Mouse (Mus musculus): ENCODE results near the gene Rpl27a.

DNA sequence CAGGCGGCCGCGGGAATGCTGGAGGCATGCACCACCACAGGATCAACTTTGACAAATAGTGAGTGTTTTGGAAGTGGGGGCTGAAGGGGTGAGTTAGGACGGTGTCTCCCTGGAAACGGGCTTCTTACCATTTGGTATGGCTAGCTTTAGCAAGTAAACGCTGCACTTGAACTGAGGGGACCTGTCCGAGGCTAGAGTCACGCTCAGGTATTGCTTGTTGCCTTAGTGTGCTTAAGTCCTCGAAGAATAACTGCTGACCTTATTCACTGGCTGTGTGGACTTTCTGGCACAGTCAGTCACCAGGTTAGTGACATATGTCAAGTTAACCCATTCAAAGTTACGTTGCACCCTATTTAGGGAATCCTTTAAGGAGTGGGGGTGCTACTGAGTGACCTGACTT, 989 bp downstream of the Rpl27a start:
- TF ChIP-seq POLR2A (IDR thresholded peaks at IDR 0.05; ENCODE audit: borderline replicate concordance, control insufficient read depth, low read depth, low read length) (no peak), CTCF (IDR thresholded peaks at IDR 0.05; ENCODE audit: control insufficient read depth, insufficient read depth, low read length) (no peak)

Measured in bone marrow, adult 2 months (tissue).